Mouse (Mus musculus): Measurements from ENCODE around the gene Mrvi1.

The Mrvi1 gene

DNA sequence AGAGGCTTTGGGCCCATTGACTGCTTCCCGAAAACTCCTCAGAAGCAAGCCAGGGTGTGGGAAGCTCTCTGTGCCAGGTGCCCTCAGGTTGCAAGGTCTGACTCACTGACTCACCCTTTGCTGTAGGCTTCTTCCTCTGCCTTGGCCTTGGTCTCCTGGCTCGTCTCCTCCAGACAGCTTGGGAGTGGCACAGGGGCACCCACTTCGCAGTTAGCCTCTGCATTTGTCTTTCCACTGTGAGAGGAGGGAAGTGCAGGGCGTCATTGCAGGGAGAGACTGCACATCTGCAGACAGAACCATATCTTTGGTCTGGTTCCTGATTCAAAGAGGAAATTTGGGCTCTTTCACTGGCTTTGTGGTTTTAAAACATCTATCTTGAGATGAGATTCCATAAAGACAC, 104.2 kb downstream of the Mrvi1 start:
- DNase-seq: no peak

- no peak for DNase-seq
These were observed 105.3 kb downstream of the Mrvi1 start for GRCm38 (mm10) chr7:110876965-110877364.

- DNase-seq: no peak
These were observed 113.5 kb downstream of the Mrvi1 start for GRCm38 (mm10) chr7:110868807-110869206.

GRCm38 (mm10) chr7:110867116-110867515, 115.1 kb downstream of the Mrvi1 start:
- no peak for DNase-seq

- no peak for DNase-seq
These were observed 116.2 kb downstream of the Mrvi1 start for GRCm38 (mm10) chr7:110866021-110866420.

GRCm38 (mm10) chr7:110865570-110865969, 116.7 kb downstream of the Mrvi1 start:
- no peak for DNase-seq

DNA sequence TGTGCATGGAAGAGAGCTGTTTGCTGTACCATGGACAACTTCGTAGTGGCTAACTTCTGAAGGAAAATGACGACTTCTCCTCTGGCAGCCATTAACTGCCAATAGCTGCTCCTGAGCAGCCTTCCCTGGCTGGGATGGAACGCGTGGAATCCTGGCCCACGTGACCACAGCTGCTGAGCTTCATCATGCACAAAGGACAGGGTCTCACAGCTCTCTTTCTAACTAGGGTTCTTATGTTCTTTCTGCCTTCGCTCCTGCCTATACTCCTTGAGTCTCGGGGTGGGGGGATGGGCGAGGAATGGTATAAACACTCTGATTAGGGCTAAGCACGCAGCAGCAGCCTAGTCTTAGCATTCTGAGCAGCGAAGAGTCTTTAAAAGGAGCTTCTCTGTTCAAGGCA, 117.2 kb downstream of the Mrvi1 start:
- DNase-seq: no peak

DNA sequence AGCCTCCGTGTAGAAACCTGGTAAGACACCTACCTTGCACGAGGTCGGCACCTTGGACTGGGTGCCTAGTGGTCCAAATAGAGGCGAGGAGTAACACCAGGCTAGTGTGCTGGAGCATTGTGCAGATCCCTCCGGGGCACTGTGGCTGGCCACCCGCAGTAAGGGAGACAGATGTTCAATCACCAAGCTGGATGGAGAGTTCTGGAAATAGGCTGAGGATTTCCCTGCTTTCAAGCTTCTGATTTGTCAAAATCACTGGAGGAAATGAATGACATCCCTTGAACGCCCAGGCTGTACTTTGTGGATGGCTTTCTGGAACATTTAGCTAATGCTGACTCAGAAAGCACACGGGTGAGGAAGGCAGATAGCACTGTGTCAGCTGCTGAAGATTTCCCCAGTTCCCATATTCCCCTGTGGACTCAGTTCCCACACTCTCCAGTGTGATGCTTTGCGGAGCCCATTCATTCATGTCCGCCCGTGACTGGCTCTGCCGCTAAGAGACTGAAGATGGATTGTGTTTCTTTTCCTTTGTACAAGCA, 119.4 kb downstream of the Mrvi1 start, which contains the start of gene Lyve1:
Gene Lyve1, minus strand, starts transcription at position 489 of the 539 bp plus-strand sequence.
- no peak for DNase-seq

- DNase-seq: no peak
These were observed 122.1 kb downstream of the Mrvi1 start for GRCm38 (mm10) chr7:110860129-110860528.

DNA sequence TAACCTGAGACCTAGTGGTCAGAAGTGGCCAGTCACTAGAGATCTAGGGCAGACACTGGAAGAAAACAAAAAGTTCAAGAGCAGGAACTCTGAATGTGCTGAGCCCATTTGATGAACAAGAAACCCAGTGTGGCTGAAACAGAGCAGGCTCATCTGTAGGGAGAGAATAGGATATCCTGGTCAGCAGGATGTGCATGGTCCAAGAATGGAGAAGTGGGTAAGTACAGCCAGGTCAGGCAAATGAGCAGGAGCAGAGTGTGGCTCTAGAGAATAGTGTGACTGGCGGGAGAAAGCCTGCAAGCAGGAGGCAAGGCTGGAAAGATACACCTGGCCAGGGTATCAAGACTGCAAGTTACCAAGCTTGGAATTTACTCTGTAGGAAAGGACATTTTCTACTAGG, 126.7 kb downstream of the Mrvi1 start:
- no peak for DNase-seq

DNA sequence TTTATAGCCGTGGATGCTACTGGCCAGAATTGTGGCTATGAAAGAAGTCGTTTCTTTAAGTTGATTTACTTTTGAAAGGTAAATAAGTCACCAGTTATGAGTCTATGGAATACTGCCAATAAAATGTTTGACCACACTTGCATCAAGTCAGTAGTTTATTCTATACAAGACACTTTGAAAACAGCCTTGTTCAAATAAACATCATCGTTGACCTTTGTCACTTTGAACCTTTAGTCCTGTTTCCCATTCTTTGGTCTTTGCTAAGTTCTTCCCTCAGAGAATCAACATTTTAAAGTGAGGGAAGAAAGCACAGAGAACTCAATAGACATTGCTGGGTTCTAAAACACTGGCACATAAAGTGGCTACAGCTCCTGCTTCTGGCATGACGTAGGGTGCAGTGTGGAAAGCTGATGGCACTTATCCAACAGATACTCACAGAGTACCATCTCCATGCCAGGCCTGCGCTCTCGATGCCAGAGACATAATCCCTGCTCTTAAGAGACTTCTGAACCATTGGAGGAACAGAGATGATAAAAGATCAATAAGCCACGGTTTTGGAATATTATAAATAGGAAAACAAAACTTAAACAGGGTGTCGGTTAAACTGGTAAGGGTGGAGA, 127.2 kb downstream of the Mrvi1 start:
- DNase-seq: no peak

- no peak for DNase-seq
These were observed 127.7 kb downstream of the Mrvi1 start for GRCm38 (mm10) chr7:110854519-110854918.

DNA sequence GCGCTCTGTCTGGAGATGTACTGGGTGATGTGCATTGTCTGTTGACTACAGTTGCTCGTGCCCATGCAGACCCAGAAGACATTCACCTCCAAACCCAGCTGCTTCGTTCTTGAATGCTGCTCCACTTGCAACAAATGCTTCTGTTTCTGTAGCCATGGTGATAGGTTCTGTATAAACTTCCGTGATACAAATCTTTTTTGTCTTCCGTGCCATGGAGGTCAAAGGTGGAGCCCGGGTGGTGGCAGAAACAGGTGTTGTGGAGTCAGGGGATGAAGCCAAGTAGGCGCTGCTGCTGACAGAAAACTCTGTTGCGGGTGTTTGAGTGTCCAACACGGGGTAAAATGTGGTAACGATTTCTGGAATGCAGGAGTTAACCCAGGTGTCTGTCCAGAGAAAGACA, 128.7 kb downstream of the Mrvi1 start:
- DNase-seq: no peak

DNA sequence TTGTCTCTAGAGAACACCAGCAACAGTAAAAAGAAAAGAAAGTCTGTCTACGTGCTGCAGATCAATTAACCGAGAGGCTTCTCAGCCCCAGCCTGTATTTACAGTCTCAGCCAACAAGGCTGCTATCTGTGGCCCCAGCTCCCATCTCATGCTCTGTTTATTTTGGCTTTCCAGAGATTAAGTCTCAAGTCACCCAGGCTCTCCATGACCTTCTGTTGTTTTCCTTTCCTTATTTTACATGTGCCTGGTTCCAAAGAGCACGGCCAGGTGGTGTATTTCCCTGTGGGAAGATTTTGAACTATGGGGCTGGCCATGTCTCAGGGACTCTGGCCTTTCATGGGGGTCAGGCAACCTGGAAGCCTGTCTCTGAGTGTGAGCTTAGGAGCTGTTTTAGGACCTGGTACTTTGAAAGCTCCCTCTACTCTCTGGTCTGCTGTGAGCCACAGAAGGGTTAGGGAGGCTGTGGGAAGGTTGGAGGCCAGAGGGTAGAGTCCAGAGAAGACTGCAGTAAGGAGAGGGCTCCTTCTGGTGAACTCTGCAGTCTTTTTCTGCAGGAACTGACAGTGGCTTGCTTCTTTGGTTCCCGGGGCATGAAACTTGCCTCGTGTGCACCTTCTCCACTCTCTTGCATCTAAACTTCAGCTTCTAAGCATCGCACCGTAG, 130.6 kb downstream of the Mrvi1 start:
- DNase-seq: no peak

DNA sequence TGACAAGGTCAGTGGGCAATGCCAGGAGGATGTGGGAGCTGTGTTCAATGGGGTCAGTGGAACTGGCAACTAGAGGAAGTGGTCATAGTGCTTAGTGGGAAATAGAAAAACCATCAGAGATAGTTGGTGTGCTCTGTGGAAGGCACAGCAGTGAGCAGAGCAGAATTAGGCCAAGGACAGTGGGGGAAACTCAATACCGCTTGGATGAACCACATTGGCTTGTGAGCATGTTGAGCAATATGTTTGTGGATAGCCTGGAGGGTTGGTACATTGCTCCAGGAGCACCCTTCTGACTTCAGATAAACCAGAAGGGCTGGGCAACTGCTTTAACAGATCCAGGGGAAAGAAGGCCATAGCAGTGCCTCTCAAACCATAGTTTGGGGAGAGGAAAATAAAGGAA, 133.9 kb downstream of the Mrvi1 start:
- DNase-seq: no peak

DNA sequence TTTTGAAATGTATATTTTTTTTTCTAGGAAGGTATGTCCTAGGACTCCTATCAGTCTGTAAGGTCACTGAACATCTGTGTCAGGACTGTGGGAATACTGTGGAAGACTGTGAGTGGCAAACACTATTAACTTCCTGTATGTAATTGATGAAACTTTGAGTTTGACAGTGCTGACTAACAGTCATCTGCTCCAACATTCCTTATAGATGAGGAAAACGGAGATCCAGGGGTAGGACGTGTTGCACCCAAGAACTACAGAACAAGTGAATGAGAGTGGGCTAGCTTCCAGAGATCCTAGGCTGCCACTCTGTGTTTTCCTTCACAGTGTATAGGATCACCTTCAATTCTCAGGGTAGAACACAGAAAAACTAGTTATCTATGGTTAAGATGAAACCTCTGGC, 134.9 kb downstream of the Mrvi1 start:
- no peak for DNase-seq

DNA sequence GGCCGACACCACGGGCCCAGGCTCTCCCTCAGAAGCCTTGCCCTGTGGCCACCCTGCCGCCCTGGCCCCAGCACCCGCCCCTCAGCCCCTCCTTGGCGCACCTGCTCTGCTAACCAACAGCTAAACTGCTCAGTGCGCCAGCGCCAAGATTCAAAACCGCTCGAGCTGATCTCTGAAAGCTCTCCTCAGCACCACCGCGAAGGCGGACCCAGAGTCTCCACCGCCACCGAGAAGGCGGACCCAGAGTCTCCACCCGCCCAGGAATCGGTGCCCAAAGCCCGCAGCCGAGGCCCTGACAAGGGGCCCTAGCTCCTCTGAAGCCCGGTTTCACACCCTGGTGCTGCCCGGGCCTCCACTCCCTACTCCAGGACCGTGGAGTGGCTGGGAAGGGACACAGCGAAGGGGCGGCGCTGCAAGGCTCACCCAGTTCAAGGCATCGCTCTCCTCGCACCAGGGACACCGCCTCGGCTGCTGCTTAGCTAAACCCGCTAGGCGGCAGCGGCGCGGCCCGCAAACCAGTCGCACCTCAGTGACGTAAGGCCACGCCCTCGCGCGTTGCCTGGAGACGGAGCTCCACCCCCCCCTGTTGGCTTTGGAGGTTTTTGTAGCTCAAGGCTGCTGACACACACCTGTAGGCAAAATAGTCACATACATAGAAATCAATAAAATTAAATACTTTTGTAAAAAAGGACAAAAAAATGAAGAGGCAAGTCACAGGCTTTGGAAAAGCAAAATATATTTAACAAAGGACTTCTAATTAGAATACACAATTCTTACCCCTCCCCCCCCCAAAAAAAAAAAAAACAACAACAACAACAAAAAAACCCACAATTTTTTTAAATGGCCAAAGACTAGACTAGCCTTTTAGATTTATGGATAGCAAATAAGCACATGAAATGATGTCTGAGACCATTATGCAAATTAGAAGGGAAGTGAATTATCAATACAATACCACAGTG, 138.1 kb downstream of the Mrvi1 start, which contains the start of gene Rnf141:
Gene Rnf141, minus strand, starts transcription at position 542 of the 959 bp plus-strand sequence.
- peak; percentile 88 to 92 for DNase-seq

- DNase-seq: peak in 1 of 2 experiments; percentile 11
These were observed 141.9 kb downstream of the Mrvi1 start for GRCm38 (mm10) chr7:110840332-110840731.

DNA sequence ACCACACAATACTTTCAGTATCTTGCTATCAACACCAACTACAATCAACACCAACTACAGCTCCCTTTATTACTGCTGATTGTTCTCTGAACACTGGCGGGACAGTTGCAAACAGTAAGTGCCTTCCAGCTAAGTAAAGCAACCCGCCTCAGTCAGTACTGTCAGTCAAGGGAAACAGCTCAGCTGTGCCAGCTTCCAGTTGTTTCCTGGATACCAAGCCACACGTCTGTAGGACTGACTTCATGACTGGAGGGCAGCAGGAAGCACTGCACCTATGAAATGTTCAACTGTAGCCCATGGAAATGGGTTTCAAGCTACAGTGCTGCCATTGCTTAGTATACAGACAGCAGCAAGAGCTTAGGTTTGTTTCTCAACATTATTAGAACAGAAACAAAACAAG, 147.7 kb downstream of the Mrvi1 start:
- no peak for DNase-seq

DNA sequence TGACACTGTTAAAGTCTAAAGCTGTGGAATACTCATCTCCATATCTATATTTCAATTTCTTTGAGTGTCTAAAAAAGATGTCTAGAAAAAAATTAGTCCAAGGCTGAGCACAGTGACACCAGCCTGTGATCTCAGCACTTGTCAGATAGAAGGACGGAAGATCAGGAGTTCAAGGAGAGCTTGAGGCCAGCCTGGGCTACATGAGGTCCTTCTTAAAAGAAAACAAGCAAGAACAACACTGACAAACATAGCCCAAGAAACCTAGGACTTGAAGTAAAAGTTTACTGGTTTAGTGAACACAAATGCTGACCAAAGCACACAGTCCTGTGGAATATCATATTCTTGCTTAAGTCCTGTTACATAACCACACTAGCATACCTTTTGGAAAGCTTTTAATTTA, 148.2 kb downstream of the Mrvi1 start:
- DNase-seq: no peak

- DNase-seq: no peak
These were observed 149.2 kb downstream of the Mrvi1 start for GRCm38 (mm10) chr7:110833024-110833423.

GRCm38 (mm10) chr7:110823995-110824953, 158.0 kb downstream of the Mrvi1 start:
- no peak for DNase-seq

Measured in spleen, adult 18-20 months (tissue).